Mouse (Mus musculus) layer of hippocampus, postnatal 25 days (tissue): ENCODE results near the gene Pdf. TPM values are rescaled to one million over a fixed set of nuclear protein-coding genes. Genes with fewer than 3 reads are reported as not detected.

Source experiments
- DNase-seq, 2 experiments: peaks; one replicate each; pipeline ENCODE4 v3.0.0; 2022; ENCODE audit warnings: mixed read lengths in 2 of 2, low spot score in 1 of 2; ENCODE audit errors: extremely low spot score in 1 of 2
- total RNA-seq, 2 experiments: library from RNA; stranded (reverse); gene quantifications; 2 replicates each; pipeline ENCODE4 v1.2.3; 2021

The Pdf gene
- 10 to 100 TPM; 24.1 to 31.3 TPM for total RNA-seq

DNA sequence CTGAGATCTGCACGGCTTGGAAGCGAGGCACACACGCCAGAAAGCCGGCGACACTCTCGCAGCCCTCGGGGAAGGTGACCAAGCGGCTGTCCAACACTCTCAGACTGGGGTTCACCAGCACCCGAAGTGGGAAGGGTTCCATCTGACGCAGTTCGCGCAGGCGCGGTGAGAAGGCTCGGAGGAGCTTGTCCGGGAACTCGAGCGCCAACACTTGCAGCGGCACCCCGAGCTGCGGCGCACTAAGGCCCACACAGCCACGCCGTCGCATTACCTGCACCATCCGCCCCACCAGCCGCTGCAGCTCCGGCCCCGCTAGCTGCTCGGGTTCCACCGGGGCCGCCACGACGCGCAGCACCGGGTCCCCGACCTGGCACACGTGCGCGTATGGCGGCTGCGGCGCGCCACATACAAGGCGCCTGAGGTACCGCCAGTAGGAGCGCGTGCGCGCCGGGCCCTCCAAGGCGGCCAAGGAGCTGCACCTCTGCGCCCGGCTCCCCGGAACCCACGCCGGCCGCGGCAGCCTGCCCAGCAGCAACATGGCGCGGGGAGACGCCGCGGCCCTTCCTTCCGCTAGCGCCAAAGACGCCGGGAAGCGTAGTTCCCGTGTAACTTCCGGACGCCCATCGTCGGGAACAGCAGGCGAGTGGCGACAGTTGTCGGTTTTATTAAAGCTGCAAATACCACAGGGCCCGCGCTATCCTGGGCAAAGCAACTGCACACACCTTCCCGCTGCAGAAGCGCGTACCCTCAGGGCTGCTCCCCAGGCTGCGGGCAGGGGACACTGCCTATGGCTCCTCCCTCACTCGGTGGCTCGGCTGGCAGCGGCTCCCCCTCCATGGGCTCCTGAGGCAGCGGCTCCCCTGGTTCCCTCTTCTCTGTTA is at the start of gene Pdf:
Gene Pdf, minus strand, starts transcription at position 554 of the 881 bp plus-strand sequence.
- DNase-seq, result peak; percentile 75 to 79

DNA sequence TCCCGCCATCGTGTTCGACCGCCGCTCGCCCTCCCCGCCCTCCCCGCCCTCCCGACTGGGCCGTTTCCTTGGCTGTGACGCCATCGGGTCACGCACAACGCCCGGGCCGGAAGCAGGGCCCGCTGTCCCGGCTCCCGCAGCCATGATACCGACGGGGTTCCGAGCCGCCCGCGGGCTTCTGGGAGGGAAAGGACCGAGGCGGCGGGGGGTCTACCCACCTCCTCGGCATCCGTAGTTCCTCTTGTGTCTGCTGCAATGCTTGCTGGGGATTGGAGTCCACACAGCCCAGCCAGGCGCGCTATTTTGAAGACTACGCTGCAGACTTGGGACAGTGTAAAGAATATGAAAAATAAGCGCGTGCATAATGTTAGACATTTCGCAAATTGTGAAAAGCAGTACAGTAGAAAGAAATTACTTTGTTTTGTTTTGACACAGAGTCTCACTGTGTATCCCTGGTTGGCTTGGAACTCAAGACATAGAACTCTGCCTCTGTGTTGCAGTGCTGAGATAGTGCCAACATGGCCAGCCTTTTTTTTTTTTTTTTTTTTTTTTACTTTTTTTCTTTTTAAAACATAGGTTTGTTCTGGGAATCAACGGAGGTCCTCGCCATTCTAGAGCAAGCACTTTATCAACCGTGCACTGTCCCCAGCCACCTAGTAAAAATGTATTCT is 48.1 kb upstream of the Pdf start, which contains the start of gene Terf2:
Gene Terf2, minus strand, starts transcription at position 182 of the 671 bp plus-strand sequence.
- peak; percentile 80 to 84 for DNase-seq

DNA sequence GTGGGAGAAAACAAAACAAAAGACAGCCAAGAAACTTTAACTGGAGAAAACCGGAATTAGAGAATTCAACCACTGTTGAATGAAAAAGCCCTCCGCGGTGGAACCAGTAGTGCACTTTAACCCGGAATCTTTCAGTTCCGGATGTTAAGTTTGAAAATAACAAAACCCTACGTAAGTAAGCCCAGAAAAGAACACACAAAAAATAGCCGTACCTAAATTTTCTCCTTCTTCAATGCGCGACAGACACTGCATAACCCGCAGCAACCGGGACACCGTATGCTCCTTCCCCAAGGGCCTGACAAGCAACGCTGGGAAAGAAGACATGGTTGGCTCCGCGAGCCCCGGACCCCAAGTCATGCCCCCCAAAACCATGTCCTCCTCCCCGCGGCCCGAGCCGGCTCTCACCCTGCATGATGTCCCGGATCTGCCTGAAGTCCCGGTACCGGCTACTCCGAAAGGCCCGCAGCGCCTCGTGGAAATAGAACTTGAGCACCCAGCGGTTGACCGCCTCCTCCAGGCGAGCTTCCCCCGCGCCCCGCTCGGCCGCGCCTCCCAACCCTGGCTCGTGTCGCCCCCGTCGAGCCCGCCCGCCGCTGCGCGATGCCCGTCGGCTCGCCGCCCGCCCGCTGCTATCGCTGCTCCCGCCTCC is 47.4 kb upstream of the Pdf start:
- DNase-seq, result no peak

DNA sequence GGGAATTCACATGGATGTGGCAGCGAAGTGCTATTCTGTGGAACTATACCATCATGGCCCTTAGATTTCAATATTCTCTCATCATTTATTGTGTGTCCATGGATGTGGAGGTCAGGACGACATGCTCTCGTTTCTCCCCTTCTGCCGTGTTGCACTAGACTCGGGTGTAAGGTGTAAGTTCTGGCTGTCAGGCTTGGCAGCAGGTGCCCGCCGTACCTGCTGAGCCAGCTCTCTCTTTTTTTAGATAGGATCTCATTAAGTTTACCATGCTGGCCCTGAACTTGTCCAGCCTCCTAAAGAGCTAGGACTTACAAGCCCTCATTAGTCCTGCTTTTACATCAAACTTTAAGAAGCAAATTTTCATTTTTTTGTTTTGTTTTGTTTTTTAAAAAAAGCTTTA is 42.1 kb upstream of the Pdf start:
- DNase-seq, result no peak

DNA sequence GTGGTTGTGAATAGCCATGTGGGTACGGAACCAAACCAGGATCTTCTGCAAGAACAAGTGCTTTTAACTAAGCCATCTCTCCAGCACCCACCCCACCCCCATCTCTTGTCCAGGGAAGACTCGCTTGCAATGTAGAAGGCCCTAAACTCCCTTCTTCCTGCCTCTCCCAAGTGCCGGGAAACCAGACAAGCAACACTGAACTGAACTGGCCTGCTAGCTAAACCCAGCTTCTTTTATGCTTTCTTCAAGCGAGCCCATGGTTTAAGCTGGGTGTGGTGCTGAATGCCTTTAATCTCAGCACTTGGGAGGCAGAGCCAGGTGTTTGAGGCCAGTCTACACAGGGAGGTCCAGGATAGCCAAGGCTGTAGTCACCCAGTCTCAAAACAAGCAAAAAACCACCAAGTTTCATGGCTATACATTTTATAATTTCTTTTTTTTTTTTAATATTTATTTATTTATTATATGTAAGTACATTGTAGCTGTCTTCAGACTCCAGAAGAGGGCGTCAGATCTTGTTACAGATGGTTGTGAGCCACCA is 40.2 kb upstream of the Pdf start:
- DNase-seq, result no peak

DNA sequence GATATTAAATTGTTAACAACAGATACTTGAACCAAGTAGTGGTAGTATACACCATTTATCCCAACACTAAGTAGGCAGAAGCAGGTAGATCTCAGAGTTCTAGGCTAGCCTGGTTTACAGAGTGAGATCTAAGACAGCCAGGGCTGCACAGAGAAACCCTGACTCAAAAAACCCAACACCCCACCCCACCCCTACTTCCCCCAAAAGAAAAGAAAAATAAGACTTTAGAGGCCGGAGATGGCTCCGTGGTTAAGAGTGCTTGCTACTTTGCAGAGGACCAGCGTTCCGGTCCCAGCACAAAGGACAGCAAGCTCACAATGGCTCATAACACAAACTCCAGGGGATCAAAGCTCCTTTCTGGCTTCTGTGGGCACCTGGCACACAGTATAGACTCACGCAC is 37.6 kb upstream of the Pdf start:
- DNase-seq, result no peak

DNA sequence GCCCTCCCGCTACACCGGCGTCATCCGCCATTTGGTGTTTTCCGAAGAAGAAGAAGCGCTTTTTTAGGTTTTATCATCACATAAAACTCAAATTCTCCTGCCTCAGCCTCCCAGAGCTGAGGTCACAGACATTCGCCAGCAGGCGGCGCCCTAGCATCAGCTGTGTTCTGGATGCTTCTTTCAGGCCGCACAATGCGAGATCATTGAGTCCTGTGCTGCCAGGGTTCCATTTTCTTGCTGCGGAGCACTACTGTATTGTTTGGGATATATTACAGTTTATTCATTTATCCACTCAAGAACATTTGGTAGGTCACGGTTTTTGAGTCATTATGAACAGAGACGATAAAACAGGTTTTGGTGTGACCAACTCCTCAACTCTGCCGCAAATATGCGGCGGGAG is 36.9 kb upstream of the Pdf start:
- DNase-seq, result no peak

DNA sequence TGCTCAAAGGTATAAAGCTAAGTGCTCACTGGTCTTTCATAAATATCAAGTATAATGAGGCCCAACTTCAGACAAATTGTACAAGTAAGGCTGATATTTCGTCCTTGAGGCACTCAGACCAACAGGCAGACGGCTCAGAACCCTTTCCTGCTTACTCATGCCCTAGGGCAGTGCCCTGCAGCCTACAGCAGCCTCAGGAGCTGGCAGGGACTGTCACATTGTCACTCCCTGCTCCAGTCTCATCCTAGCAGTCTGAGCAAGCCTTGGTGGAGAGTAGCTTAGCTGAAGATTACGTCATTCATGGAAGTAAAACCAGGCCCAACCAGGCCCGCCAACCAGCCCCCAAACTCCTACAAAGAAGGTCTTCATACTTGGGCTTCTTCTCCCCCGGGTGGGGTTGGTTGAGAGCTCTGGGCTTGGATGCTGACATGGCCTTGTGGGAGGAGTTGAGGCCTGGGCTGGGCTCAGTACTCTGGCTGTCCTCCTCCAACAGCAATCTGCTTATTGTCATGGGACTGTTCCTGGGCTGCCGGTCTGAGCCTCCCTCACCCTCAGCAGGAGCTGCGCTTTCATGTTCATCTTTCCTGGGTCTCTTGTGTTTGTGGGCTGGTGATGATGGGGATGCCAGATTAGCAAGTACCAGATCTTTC is 27.9 kb upstream of the Pdf start:
- DNase-seq, result no peak

DNA sequence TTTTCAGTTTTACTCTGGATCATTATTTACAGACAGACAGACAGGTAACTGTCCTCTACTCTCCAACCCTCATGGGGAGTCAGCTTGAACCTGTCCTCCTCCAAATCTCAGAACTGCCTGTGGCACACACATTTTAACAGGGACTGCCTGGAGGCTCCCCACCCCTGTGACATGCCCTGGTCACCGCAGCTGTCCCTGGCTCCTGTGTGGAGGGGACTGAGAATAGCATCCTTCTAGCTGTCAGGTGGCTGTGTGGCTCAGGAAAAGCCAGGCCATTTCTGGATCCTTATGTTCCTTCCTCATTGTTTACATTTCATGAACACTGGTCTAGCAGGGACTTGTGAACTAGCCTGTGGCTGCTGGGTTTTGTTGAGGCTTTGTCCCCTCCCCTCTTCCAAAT is 25.7 kb upstream of the Pdf start:
- DNase-seq, result no peak

DNA sequence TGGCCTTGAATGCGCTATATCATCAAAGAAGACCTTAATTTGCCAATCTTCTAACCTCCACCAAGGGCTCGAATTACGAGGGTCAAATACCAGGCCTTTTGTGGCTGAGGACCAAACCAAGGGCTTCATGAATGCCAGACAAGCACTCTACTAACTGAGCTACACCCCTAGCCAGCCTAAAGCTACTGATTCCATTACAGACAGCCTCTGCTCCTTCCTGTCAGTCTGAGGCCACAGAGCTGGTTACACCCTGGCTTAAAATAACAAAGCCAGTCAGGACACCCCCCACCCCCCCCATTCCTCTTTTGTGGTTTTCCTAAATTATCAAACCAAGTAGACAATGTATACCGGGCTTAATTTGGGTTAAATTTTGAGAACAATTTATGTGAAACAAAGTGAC is 25.3 kb upstream of the Pdf start:
- no peak for DNase-seq

DNA sequence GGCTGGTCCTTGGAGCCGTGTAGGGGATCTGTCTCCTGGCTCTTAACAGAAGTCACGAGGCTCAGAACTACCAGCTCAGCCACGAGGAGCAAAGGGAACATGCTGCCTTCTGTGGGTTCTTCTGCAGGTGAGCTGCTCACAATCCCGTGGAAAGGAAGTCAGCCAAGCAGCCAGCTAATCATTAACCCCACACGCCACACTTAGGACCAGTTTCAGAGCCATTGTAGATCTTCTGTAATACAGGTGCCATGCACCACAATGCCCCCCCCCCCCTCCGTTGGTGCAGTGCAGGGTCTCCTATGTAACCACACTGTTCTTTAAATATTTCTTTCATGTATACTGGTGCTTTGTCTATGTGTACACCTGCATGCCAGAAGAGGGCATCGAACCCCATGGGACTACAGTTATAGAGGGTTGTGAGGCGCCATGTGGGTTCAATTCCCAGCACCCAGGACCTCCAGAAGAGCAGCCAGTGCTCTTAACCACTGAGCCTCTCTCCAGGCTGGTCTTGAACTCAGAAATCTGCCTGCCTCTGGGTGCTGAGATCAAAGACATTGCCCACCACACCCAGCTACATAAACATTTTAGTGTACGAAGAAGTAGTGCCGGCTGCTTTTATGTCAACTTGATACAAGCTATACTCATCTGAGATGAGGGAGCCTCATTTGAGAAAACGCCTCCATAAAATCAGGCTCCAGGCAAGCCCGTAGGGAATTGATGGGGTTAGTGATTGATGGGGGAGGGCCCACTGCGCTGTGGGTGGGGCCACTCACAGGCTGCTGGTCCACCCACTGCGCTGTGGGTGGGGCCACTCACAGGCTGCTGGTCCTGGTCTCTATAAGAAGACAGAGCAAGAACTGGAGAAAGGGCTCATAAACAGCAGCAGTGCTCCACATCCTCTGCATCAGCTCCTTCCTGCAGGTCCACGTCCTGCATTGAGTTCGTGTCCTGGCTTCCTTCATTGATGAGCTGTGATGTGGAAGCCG is 17.4 kb upstream of the Pdf start, which contains the start of gene Tmed6:
Gene Tmed6, minus strand, starts transcription at position 134 of the 986 bp plus-strand sequence.
- no peak for DNase-seq

DNA sequence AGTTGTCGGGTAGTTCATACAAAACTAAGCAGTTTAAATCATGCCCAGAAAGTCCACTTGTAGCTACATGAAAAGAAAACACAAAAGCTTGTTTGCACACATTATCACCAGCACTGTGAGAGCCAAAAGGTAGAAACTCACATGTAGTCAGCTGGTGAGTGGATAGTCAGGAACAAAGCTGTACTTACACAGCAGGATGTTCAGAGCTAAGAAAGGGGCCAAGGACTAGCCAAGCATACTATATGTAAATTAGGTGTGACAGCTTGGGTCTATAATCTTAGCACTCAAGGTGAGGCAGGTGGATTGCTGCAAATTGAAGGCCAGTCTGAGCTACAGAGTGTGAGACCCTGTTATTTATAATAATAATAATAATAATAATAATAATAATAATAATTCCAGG is 14.2 kb upstream of the Pdf start:
- DNase-seq, result no peak

DNA sequence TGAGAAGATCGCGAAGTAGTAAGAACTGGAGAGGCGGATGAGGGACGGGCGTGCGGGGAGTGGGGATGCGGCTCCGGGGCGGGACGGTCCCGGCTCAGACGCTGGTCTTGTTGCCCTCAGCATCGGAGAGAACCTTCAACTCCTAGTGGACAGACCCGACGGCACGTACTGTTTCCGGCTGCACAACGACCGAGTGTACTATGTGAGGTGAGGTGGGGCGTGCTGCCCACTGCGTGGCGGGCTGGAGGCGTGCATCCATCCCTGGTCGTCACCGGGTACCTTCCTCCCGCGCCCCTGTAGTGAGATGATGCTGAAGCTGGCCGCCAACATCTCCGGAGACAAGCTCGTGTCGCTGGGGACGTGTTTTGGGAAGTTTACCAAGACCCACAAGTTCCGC is 8.6 kb upstream of the Pdf start:
- no peak for DNase-seq

DNA sequence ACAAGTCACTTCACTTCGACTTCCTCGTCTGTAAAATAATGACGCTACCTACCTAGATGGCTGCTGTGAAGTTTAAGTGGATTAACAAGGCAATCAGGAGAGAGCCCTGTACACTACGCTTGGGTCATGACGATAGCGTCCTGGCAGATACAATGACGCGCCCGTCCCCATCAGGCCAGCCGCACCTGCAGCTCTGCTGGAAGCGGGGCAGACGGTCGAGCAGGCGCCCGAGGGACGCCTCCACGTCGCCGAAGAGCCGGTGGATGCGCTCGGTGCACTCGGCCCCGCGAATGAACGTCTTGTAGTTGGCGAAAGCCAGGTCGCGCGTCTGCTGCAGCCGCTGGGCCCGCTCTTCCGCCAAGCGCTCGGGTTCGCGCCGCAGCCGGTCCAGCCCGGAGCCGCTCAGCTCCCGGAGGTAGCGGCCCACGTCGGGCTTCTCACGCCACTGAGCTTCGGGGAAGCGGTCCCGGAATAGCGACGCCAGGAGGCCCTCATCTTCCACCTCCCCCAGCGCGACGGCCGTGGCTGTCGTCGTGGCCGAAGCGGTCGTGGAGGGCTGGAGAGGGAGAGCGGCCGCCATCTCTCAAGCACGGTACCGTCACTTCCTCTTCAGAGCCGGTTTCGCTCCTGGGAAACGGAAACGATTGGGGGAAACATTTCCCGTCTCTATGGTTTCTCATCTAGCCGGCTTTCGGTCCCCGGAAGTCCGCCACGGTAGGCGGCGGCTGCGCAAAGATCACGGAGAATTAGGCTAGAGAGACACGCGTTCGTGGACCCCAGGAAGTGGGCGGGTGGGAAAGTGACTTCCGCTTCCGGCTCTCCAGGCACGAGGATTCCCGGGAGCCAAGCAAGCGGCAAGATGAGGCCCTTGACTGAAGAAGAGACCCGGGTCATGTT is 7.9 kb upstream of the Pdf start, which contains the start of the genes Cog8 and Nip7:
Gene Cog8, minus strand, starts transcription at position 614 of the 897 bp plus-strand sequence.
Gene Nip7, plus strand, starts transcription at position 802 of the 897 bp plus-strand sequence.
- peak; percentile 84 to 89 for DNase-seq

DNA sequence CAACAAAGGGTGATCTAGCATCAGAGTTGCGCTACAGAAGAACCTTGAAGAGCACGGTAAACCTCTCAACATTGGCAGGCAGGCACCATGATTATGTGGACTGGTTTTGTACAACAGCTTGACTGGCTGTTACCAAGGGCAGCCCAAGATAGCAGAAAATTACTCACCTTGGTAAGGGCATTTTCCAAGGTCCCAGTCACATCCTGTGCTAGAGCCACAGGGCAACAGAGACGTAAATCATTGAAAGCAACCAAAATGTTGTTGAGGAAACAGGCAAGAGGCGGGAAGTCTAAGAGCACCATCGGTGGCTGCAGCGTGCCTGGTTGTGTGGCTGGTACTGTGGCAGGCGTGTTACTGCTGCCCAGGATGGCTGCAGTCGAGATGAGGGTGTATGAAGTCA is 3.6 kb upstream of the Pdf start:
- DNase-seq, result no peak

DNA sequence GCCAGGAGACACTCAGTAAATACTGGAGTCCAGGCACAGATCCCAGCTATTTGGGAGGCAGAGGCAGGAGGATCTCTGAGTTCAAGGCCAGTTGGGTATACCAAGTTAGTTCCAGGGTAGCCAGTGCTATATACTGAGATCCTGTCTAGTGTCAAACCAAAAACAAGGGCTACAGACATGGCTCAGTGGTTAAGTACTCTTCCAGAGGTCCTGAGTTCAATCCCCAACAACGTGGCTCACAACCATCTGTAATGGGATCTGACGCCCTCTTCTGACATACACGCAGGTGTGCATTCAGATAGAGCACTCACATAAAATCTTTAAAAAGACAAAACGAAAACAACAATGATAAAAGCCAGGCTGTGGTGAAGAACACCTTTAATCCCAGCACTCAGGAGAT is 1.1 kb upstream of the Pdf start:
- no peak for DNase-seq

DNA sequence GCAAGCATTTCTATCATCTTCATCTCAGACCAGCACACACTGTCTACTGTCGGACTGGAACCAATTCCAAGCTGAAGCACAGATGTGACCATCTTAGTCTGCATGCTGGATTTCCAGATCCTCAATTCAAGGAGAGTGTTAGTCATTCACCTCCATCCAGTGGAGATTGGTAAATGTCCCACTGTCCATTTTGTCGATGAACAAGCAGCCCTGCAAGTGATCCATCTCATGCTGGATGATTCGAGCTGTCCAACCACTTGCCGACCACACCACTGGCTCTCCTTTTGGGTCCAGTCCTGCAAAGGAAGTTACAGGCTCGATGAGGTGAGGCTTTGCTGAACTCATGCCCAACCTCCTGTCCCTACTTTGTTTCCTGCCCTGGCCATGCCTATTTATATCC is 1.4 kb downstream of the Pdf start:
- DNase-seq, result no peak

DNA sequence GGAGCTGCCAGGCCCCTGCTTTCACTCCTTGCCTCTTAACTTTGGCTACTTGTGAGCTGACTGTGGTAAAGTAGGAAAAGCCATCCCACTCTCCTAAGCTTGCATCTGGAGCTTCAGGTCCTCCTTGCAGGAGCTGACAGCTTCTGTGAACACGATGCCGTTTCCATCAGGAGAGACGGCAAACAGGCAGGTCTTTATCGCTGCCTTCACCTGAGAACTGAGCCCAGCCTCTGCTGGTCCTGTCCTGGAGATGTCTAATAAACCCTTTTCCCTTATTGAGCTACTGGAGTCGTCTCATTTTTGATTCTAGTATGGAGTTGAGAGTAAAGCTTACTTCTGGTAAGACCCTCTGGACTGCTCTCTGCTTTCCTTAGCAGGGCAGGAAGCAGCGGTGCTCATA is 2.9 kb downstream of the Pdf start:
- no peak for DNase-seq
